Mouse (Mus musculus): ENCODE results near the gene Csf1.

Csf1 gene

DNA sequence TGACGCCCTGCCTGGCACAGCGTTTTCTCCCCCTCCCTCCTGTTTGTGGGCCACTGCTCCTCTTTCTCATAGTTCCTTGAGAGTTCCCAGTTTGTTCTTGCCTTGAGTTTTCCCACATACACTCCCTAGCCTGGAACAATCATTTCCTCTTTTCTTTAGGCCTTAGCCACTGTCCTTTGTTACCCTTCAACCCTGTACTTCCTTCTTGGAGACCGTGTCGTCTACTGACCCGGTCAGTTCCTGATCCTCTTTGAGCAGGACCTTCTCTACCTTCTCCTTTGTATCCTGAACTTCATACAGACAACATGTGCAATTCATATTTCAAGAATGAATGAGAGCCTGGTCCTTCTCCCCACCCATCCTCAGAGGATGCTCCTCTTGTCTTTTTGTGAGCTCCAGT lies 21.0 kb upstream of the Csf1 start:
- DNase-seq (ENCODE audit: low spot score) = no peak

DNA sequence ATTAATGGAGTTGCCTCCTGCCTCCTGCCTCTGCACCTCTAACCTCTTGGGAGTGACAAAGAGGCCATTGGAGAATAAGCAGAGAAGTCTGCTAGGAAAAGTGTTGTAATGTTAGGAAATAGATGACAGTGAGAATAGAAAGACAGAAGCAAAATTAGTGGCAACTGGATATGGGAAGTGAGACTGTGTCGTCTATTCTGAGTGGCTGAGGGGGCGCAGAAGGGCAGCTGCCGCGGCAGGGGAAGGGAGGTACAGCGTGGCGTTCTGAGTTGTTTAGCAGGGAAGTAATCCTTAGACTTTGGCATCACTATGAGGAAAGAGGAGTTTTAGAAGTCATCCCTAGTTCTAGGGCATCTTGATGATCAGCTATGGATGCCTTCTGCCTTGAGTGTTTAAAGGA lies 17.7 kb upstream of the Csf1 start:
- no peak for DNase-seq (ENCODE audit: low spot score)

DNA sequence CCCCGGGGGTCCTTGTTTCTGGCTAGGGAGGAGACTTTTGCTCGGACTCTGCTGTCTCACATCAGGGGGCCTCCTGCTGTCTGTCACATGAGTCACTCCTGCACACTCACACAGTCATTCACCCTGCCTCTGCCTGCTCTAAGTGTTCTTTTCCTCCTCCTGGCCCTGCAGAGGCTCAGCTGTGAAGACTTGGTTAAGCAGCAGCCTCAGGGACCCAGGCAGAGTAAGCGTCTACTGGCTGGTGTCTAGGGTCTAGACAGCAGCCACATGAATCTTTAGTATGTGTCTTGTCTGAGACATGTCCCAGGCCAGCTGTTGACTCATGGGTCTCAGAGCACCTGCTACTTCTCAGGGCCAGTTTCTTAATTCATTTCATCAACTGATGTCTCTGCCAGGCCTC lies 16.0 kb upstream of the Csf1 start:
- no peak for DNase-seq (ENCODE audit: low spot score)

DNA sequence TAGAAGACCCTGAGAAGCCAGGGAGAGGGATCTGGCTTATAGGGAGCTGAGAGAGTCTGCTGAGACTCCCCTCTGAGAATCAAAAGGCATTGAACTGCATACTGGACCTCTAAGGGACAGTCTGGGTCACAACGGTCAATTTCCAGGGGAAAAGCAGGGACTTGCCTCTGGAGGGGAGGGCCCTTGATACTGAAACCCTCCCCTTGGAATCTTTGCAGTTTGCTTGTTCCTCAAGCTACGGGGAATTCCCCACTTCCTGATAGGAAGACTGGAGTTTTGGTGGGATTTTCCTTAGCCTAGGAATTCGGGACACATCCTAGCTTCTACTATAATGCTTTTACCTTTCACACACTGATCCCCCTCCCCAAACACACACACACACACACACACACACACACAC lies 15.5 kb upstream of the Csf1 start:
- no peak for DNase-seq (ENCODE audit: low spot score)

DNA sequence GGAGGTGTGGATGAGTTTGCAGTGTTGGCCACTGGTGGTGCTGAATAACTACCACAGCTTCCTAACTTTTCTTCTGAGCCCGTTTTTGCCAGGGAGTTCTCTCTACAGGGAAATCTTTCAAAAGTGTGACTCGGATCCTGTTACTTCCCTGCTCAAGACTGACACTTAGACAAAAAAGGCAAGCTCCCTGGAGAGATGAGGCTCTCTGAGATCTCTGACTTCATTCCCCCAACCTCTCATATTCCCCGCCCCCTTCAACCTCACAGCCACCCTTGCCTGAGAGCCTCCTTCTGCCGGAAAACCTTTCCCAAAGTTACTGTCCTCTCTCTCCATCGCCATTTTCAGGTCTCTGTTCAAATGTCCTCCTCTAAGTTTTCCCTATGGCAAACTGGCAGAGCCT lies 14.8 kb upstream of the Csf1 start:
- no peak for DNase-seq (ENCODE audit: low spot score)

DNA sequence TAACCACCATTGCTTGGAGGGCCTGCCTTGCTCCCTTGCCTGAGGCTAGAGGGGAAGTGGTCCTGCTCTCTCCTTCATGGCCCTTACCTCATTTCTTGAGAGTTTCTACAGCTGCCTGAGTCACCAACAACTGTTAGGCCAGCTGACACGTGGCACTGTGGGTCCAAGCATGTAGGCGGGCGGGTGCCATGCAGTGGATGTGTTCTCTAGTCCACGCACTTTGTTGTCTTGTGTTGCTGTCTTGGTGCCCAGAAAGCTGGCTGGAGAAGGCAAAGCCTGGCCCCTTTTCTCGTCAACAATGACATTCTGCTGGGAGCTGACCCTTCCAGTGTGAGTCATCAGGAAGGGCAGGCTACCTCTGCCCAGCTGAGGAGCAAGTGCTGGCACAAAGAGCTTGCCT lies 12.6 kb upstream of the Csf1 start:
- no peak for DNase-seq (ENCODE audit: low spot score)

DNA sequence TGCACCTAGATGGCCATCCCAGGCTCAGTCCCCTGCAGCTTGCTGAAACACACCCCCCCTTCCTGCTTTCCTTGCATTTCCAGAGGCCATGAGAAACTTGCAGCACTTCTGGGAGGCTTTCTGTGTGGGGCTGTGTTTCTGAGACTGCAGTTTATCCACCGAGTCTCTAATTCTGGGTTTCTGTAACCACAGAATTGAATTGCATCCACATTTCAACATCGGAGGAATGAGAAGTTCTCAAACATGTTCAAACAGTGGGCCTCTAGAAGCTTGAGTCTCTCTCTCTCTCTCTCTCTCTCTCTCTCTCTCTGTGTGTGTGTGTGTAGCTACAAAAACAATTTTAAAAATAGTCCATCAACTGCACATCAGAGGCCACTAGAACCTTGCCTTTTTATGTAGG lies 9.4 kb upstream of the Csf1 start:
- no peak for DNase-seq (ENCODE audit: low spot score)

DNA sequence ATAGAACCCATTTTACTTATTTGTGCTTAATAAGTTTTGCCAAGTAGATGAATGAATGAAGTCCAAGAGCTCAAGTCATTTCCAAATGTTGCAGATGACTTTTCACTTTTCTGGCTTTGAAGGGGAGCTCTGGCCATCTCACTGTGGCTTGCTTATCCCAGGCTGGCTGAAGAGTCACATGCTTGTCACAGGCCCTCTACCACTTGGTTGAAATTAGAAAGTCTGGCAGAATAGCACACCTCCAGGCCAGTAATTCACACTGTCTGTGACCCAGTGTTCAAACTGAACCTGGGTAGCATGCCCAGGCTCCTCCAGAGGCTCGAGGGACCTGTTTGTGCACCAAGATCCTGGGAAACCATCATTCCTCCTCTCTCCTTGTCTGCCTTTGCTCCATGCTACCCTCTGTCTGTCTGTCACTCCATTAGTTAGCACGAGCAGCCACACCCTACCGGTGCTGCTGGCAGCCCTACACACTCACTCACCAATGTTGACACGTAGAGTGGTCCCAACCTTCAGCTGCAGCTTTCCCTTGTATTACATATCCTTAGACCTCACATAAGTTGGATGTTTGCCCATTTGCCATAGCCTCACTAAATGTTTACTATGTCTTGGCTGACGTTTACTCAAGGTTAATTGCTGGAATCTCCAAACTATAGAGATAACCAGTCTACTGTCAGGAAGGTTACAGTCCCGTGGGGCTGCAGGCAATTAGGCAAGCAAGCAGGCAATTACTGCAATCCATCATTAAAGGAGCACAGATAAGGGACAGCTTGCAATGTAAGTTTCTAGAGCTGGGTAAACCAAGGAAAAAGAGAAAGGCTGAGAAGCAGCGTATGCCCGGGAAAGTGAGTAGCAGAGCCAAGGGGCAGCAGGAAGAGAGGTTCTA lies 8.1 kb upstream of the Csf1 start:
- DNase-seq (ENCODE audit: low spot score) = no peak

DNA sequence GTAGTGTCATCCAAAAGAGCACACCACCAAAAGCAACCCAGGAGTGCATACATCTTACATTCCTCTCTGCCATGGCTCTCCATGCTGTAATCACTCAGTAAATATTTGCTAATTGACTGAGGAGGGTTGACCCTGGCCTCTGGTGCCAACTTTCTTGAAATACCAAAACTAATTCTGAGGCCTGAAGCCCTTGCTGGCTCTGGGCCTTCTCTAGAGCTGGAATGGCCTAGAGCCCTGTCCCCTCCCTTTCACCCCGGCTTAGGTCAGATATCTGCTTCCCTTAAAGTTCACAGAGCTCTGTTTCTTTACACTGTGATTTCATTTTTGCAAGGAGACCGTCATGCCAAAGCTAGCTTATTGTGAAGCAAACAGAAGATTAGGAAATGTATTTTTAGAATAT lies 6.5 kb upstream of the Csf1 start:
- DNase-seq (ENCODE audit: low spot score) = no peak

DNA sequence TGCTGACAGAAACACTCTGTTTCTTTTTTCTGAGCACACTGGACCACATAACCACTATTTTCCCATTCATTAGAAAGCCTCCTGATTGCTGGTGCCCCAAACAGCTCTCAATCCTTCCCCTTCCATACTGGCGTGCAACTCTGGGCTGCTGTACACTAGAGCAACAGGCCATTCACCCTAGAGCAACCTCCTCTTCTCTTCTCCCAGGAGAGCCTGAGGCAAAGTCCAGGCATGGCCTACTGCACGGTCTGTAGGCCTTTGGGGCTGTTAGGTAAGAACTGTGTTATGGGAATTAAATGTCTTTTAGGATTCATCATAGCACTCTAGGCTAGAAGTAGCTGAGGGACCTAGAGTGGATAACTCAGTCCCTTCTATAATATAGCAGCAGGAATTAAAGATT lies 5.7 kb upstream of the Csf1 start:
- DNase-seq (ENCODE audit: low spot score) = no peak

DNA sequence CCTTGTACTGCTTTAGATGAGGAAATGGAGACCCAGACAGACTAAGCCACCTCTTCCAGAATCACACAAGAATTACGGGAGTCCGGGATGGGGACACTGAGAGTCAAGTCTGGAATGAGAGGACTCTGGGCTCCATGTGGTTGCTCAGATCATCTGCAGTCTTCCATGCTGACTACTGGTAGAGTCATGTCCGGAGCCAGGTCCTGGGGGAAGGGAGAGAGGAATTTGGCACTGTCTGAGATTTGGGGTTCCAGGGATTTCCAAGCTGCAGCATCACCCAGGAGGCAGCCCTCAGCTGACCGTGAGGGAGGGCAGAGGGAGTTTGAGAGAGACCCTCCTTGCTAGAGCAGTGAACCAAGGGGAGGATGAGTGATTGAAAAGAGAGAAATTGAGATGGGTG lies 3.3 kb upstream of the Csf1 start:
- no peak for DNase-seq (ENCODE audit: low spot score)

DNA sequence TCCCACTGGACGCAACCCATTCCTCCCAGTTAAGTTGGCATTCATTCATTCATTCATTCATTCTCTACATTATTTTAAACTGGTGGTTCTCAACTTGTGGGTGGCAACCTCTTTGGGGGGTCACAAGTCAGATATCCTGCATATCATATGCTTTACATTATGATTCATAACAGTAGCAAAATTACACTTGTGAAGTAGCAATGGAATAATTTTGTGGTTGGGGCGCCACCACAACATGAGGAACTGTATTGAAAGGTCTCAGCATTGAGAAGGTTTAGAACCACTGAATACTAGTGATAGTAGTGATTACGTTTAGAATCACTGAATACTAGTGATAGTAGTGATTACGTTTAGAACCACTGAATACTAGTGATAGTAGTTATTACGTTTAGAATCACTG lies 1.2 kb upstream of the Csf1 start:
- no peak for DNase-seq (ENCODE audit: low spot score)

DNA sequence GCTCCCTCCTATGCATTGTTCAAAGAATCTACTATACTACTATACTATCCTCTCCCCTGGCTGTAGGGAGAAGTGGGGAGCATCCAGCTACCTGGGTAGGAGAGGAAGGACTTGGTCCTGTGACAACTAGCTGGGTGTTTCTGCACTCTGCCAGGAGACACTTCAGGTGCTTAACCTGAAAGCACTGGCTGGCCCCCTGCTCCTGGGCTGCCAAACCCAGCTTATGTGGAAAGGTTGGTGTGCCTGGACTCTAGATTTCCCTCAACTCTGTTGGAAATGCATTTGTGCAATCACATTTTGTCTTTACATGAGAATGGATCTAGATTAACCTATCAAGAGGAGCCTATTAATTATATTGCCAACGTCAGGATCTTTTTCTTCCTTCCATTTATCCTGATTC lies 502 bp upstream of the Csf1 start:
- no peak for DNase-seq (ENCODE audit: low spot score)

DNA sequence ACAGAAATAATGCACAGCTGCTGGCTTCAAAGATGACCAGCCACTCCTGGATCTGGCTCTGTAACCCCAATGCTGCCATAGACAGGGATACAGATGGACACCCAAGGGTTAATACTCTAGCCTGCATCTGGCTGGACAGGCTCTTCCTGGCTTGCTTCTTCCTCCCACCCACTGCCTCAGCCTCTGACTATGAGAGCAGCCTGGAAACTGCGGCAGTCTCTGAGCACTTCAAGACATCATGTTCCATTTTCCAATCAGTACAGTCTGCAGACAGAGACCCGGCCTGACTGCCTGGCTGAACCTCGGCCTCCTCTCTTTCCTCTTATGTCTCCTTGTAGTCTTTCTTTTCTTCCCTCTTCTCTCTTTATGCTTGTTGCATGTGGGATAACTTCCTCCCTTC lies 1.6 kb downstream of the Csf1 start:
- no peak for DNase-seq (ENCODE audit: low spot score)

DNA sequence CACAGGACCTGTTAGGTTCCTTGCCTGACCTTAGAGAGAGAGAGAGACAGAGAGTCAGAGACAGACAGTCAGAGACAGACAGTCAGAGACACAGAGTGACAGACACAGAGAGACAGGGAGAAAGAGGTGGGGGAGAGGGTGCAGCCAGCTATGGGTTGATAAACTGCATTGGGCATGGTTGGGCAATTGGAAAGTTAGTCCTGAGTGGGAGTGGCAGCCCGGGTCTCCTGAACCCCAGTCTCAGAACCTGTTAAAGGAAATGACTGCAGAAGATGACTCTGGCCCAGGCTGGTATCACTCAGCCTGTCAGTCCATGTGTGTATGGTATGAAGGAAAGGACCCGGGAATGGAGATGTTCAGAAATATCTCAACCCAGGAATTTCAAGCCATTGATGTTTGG lies 2.1 kb downstream of the Csf1 start:
- no peak for DNase-seq (ENCODE audit: low spot score)

DNA sequence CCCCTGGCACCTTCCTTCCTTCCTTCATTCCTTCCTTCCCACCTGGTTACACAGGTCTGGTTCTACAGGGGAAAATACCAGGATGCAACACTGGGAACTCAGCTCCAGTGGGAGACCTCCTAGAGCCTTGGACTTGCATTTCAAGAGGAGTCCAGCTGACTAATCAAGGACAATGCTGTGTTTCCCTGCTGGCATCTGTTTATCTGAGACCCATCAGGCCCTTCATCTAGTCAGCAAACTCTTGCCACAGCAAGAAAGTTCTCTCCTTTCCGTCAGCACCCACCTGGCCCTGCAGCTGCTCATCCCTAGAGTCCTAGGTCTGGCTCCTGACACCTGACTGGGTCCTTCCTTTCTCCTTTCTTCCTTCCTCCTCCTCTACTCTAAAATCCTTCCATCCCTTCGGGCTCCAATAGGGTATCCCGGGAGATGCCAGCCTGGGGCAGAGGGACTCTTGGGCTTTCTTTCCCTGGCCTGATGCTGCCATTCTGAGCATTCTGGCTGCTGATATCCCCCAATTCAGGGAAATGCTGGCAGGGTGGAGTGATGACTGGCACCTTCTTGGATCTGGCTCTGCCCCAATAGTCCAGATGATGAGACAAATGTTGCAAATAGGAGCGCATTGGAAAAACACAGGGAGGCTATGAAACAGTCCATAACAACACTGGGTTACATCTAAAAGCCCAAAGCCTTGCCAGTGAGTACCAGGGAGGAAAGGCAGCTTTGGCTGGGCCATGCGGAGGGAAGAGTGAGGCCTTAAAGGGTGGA lies 2.7 kb downstream of the Csf1 start:
- DNase-seq (ENCODE audit: low spot score) = no peak

DNA sequence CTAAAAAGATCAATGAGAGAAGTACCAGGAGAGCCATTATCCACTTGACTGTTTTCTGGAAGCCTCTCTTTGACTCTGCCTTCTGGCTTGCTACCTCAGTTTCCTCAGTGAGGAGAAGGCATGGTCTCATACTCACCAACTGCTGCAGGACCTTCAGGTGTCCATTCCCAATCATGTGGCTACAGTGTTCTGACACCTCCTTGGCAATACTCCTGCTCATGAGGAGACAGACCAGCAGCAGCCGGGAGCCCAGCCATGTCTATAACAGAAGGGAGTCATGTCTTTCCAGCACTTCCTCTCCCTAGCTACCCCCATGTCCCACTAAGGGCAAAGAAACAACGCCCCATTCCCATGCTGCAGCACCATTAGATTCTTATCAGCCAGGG lies 3.8 kb downstream of the Csf1 start:
- DNase-seq (ENCODE audit: low spot score) = no peak

DNA sequence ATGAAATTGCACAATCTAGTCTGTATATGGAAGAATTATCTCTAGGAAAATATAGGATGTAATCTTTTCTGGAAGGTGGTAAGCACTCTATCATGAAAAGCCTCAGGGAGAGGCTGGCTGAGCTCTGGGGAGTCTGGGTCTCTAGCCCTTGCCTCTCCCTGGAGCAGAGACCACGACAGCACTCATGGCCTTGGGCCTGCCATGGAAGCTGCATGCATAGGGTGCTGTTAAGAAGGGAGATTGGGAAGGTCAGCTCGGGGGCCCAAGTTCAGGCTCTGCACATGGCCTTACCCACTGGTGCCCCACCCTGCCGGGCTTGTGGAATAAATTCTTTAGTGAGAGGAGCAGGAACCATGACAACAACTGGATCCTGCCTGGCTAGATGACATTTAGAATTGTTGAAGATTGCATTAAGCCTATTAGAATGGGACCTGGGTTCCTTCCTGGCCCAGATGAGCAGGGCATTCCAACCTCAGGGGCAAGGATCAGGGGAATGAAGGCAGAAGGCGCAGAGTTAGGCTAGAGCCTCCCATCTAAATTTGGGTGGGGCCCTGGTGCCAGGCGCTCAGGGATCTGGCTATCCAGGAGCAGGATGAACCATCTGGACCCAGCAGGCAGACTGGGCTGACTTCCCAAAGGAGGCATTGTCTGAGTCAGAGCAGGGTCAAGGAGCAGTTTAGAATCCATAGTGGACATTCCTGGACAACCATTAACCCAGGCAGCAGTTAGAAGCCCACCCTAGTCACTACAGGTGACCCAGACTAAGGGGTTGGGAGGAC lies 4.4 kb downstream of the Csf1 start:
- DNase-seq (ENCODE audit: low spot score) = no peak

DNA sequence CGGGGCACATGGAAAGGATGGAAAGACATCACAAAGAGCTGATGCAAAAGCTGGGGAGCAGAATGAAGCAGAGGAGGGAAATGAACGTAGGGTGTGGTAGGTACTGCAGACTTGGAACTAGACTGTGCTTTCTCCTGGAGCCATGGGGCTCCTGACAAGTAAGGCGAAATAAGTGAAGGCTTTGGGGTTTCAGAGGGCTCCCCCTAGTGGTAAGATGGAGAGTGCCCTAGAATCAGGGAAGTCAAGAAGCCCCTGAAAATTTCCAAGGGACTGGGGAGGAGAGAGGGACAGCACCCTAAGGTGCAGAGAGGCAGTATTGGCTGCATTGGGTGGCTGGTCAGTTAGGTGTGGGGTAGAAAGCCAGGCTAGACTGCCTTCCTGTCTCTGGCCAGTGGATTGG lies 5.6 kb downstream of the Csf1 start:
- DNase-seq (ENCODE audit: low spot score) = no peak

DNA sequence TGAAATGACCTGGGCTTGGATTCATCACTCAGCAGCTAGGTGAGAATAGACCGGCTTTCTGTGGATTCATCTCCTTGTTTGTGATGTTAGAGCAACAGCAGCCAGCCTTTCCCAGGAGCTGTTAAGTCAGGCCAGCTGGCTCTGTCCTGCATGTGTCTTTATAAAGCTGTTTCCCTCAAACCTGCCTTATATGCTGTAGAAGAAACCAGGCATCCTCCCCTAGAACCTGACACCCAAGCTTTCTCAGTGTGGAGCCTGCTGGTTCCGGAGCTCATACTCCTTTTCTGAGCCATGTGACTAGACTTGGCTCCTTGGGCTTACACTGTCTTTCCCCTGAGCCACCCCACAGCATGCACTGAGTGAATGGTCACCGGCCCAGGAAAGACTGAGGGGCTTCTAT lies 8.7 kb downstream of the Csf1 start:
- no peak for DNase-seq (ENCODE audit: low spot score)

DNA sequence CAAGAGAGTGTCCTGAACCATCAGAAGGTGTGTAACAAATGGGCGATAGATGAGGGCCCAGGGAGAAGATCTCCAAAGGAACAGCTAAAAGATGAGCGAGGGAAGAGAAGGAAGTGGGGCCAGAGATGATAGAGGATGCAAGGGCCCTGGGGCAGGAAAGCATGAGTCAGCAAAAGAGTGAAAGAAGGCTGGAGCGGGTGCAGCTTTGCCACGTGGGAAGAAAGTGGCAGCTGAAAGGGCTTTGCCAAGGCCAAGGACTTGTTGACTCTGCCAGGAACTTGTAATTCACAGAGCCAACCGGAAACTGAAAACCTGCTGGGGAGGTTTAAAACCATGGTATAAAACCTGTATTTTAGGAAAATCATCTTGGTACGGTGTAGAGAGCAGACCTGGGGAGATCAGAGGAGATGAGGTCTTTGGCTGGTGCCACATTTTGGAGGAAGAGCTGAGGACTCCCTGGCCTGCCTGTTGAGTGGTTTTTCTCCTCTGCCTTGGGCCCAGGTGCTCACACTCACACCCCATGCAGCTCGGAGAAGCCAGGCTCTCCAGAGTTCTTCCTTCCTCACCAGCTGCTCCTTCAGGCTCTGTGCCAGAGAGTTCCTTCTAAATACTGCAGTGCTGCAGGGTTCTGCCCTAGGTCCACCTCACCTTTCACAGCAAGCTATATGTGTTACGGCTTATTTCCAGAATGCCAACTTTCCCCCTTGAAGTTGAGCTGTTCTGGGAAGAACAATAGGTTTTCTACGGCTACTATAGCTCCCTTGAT lies 9.3 kb downstream of the Csf1 start:
- DNase-seq (ENCODE audit: low spot score) = no peak

DNA sequence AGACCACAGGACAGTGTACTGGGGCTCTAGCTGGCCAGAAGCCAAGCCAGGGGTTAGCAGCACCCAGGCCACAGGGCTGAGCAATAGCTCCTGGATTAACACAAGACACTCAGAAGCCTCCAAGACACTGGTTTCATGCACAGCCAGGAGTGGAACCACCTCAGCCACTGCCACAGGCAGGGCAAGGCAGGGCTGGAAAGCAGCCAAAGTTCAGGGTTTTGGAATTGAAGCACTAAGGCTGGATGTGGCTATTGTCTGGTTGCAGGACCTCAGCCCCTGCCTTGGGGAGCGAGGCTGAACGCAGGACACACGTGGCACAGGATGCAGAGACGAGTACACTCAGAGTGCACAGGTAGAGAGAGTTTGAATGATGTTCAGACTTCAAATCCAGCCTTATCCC lies 10.8 kb downstream of the Csf1 start:
- DNase-seq (ENCODE audit: low spot score) = no peak
